Mouse (Mus musculus): ENCODE measurements around the gene Plekha7.

DNA sequence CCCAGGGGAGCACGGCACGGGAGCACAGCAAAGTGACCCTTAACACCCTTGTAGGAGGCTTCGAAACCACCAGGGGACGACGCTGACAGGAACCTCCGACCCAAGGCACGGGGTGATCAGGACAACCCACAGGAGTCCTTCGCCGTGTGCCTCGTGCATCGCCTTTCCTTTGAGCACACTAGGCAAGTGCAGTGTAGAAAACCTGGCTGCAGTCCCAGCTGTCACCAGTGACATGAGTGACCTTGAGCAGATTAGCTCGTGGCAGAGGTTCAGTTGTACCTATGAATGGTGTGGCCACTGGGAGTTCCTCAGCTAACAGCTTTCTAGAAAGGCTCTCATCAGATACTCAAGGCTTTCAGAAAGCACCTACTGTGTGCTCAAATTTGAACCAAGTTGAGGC lies 22.0 kb downstream of the Plekha7 start:
- TF ChIP-seq CTCF (IDR thresholded peaks at IDR 0.05) (no peak; the same call in 1 of the 2 replicates), EP300 (IDR thresholded peaks at IDR 0.05) (no peak)
